Mouse (Mus musculus): ENCODE data around the gene Hdac7.

- TF ChIP-seq POLR2A (IDR thresholded peaks at IDR 0.05; ENCODE audit: insufficient read depth, low read depth, low read length) (no peak), CTCF (IDR thresholded peaks at IDR 0.05; ENCODE audit: insufficient read depth, low read depth, low read length) (no peak)
These were observed 89.8 kb downstream of the Hdac7 start for GRCm38 (mm10) chr15:97754476-97754875.

Data from olfactory bulb, adult 2 months (tissue).